Mouse (Mus musculus): ENCODE data around the gene Capn11. TPM values are rescaled to one million over a fixed set of nuclear protein-coding genes. Genes with fewer than 3 reads are reported as not detected.

The Capn11 gene
- total RNA-seq, 1 experiment from 2014 or later = 0.11 TPM

GRCm38 (mm10) chr17:45682843-45683242 is 23.7 kb upstream of the Capn11 start:
- DNase-seq = no peak

- no peak for DNase-seq
Observed at GRCm38 (mm10) chr17:45681588-45681987, 22.5 kb upstream of the Capn11 start.

- DNase-seq = peak; percentile 76
Observed at GRCm38 (mm10) chr17:45680391-45680980, 21.4 kb upstream of the Capn11 start.

GRCm38 (mm10) chr17:45678106-45678505 is 19.0 kb upstream of the Capn11 start:
- peak; percentile 81 for DNase-seq

- no peak for DNase-seq
Observed at GRCm38 (mm10) chr17:45672598-45672997, 13.5 kb upstream of the Capn11 start.

- no peak for DNase-seq
Observed at GRCm38 (mm10) chr17:45671821-45672220, 12.7 kb upstream of the Capn11 start.

- peak; percentile 58 for DNase-seq
Observed at GRCm38 (mm10) chr17:45667986-45668385, 8.9 kb upstream of the Capn11 start.

- DNase-seq = no peak
Observed at GRCm38 (mm10) chr17:45667481-45667880, 8.4 kb upstream of the Capn11 start.

- DNase-seq = no peak
Observed at GRCm38 (mm10) chr17:45666091-45666490, 7.0 kb upstream of the Capn11 start.

GRCm38 (mm10) chr17:45664608-45665007 is 5.5 kb upstream of the Capn11 start:
- DNase-seq = no peak

- peak; percentile 87 for DNase-seq
Observed at GRCm38 (mm10) chr17:45663106-45663919, 4.2 kb upstream of the Capn11 start.

GRCm38 (mm10) chr17:45655820-45656219 is 3.3 kb downstream of the Capn11 start:
- DNase-seq = peak; percentile 61

GRCm38 (mm10) chr17:45653233-45653632 is 5.9 kb downstream of the Capn11 start:
- DNase-seq = no peak

GRCm38 (mm10) chr17:45644185-45644584 is 14.9 kb downstream of the Capn11 start:
- no peak for DNase-seq

- peak; percentile 88 for DNase-seq
Observed at GRCm38 (mm10) chr17:45642701-45643100, 16.4 kb downstream of the Capn11 start.

- no peak for DNase-seq
Observed at GRCm38 (mm10) chr17:45641981-45642380, 17.1 kb downstream of the Capn11 start.

- no peak for DNase-seq
Observed at GRCm38 (mm10) chr17:45638596-45639295, 20.4 kb downstream of the Capn11 start.

- DNase-seq = no peak
Observed at GRCm38 (mm10) chr17:45634033-45634432, 25.1 kb downstream of the Capn11 start.

GRCm38 (mm10) chr17:45631940-45632339 is 27.2 kb downstream of the Capn11 start:
- DNase-seq = no peak

- no peak for DNase-seq
Observed at GRCm38 (mm10) chr17:45630992-45631391, 28.1 kb downstream of the Capn11 start.

- DNase-seq = peak; percentile 78
Observed at GRCm38 (mm10) chr17:45629861-45630694, 29.0 kb downstream of the Capn11 start.
